Mouse (Mus musculus) thymus, adult 18-20 months (tissue): ENCODE data around the gene Olfr53.
"Not testable (repeated sequence)": the region's sequence is repeated elsewhere in the genome, so short reads cannot be mapped to it uniquely, and the experiment has no call there.

Source experiments
- DNase-seq, 2 experiments: peaks; one replicate each; pipeline ENCODE4 v3.0.0; 2022; ENCODE audit warnings: mixed read lengths in 2 of 2

The Olfr53 gene

GRCm38 (mm10) chr7:140646152-140646551 lies at the start of gene Olfr53:
Olfr53 (plus strand) TSS chr7:140646452.
- DNase-seq, result no peak

DNA sequence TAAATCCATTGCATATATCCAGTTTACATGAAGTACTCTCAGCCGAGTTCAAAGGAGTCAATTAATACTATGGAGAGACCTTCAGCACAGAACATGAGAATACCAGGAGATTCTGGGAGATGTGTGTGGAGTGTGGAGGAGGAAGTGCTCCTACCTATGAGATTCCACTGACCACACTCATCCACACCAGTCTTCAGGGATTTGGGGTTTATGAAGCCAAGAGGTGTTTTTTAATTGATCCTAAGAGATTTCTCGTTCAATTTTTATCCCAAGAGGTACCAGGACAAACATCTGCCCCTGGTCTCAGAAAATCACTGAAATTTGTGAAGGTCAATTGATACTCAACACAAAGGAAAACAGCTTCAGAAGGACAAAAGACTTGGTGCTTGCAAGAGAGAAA lies 45.3 kb upstream of the Olfr53 start, which contains the start of gene Olfr46:
TSS of gene Olfr46 (plus strand) at position 301 of the 400 bp plus-strand sequence.
- not testable (repeated sequence) for DNase-seq

DNA sequence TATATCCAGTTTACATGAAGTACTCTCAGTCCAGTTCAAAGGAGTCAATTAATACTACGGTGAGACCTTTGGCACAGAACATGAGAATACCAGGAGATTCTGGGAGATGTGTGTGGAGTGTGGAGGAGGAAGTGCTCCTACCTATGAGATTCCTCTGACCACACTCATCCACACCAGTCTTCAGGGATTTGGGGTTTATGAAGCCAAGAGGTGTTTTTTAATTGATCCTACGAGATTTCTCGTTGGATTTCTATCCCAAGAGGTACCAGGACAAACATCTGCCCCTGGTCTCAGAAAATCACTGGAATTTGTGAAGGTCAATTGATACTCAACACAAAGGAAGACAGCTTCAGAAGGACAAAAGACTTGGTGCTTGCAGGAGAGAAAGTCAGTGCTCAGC lies 17.6 kb upstream of the Olfr53 start, which contains the start of gene Olfr61:
TSS of gene Olfr61 (plus strand) at position 301 of the 400 bp plus-strand sequence.
- not testable (repeated sequence) for DNase-seq

DNA sequence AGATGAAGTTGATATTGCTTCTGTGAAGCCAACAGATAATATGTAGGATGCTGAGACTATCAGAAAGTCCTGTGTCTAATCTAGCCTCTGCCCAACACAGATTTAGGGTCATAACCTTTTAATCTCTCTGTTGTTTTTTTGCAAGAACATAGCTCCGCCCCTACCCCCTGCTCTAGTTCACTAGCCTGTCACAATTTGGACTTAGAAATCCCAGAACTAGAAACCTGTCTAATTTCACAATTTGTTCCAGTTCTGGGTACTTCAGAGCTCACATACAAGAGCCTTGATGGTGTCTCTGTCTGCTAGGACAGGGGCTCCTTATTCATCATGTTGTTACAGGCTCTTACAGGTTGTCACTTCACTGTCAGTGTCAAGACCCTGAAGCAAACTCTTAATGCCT lies 15.7 kb upstream of the Olfr53 start:
- no peak for DNase-seq

GRCm38 (mm10) chr7:140659630-140660029 lies 13.4 kb downstream of the Olfr53 start, which contains the start of gene Olfr539:
Olfr539 (plus strand) TSS chr7:140659930.
- DNase-seq, result no peak

GRCm38 (mm10) chr7:140670693-140671092 lies 24.4 kb downstream of the Olfr53 start:
- not testable (repeated sequence) for DNase-seq

DNA sequence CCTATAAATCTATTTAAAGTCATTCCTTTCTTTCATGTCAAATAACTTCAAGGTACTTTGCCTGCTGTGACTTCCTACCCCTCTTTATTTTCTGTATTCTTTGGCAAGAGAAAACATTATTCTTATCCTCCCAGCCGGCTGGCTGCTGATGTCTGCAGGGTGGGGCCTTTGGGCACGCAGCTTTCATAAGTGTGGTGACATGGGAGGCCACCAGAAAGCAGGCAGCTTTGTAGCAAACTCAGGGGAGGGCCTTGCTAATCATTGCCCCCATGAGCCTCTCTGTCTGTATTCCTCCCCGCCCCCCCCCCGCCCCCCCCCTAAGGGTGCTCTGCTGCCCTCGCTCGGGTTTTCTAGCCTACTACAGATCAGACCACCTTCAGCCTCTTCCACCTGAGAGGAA lies 29.6 kb downstream of the Olfr53 start:
- no peak for DNase-seq

GRCm38 (mm10) chr7:140679591-140679990 lies 33.3 kb downstream of the Olfr53 start:
- DNase-seq, result not testable (repeated sequence)

GRCm38 (mm10) chr7:140681651-140682050 lies 35.4 kb downstream of the Olfr53 start, which contains the start of gene Olfr45:
Olfr45 (plus strand) TSS chr7:140681951.
- DNase-seq, result no peak

DNA sequence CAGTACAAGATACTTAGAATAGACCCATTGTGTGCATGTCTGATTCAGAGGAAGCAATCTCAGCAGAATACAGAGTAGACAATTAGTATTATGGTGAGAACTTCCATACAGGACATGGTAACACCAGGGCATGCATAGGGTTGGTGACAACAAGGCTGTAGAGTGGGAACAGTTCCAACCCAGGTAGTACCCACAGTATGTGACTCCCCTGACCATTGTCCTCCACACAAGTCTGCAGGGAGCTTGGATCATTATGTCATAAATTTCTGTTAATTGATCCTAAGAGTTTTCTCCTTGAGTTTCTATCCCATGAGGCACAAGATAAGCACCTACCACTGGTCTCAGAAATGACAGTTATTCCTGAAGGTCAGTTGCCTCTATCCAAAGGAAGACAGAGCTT lies 50.7 kb downstream of the Olfr53 start, which contains the start of gene Olfr541:
TSS of gene Olfr541 (plus strand) at position 301 of the 400 bp plus-strand sequence.
- DNase-seq, result no peak
